Mouse (Mus musculus) lung, adult 2 months (tissue): ENCODE measurements around the gene Panx1.

Source experiments
- CTCF ChIP-seq: fragments of 200-500 bp; IDR thresholded peaks from 2 replicates; pipeline ENCODE4 v1.5.1; 2011; ENCODE audit warnings: mild to moderate bottlenecking, low read length, control low read depth; ENCODE audit not compliant: insufficient read depth
- POLR2A ChIP-seq: fragments of 200-500 bp; IDR thresholded peaks from 2 replicates; pipeline ENCODE4 v1.6.1; 2011; ENCODE audit warnings: low read depth, mild to moderate bottlenecking, control low read depth, low read length, borderline replicate concordance; ENCODE audit errors: extremely low read depth

- TF ChIP-seq POLR2A (no peak), CTCF (no peak)
Measured at GRCm38 (mm10) chr9:15060847-15061246, 15.6 kb upstream of the Panx1 start.
